Mouse (Mus musculus) cerebellum, adult 11-12 months (tissue): ENCODE data around the gene Hspa13.

Experiments used
- DNase-seq: peaks from one replicate; pipeline ENCODE4 v3.0.0; 2022

Gene Hspa13

DNA sequence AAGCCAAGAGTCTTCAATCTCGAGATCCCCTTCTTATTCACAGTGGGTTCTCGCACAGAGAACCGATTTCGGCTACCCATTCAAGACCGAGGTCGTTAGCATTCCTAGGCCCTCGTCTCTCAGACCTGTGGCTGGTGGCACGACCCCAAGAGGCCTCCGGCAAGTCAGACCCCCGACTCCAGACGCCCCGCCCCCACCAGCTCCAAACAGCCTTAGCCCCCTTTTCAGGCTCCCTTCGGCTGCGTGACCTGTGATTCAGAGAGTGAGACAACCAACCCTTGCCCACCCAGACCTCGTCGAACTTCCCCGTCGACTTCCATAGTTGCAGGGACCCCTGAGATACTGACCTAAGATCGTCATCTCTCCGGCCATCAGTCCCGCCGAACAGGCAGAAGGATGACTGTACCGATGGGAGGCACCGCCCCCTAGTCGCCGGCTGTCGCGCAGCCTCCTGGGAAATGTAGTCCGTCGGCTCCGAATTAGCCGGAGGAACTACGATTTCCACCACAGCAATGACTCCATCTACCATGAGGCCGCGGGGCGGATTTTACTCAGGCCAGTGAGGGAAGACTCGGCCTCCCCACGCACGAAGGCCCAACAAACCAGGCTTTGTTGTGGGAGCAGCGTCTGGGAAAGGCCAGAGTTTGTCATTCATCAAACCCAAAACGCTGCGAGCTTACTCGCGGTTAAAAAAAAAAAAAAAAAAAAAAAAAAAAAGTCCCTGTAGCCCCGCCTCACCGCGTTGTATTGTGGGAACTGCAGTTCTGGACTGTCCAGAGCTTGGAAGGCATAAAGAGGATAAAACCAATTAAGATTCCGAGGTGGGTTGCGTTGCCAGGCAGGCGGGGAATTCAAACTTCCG is at the start of gene Hspa13:
Gene Hspa13 (minus strand): TSS at position 717 of the 862 bp plus-strand sequence.
- peak; percentile 98 for DNase-seq

- DNase-seq, result no peak
These were observed 12.4 kb upstream of the Hspa13 start for GRCm38 (mm10) chr16:75779271-75779670.

GRCm38 (mm10) chr16:75773222-75773621 is 6.3 kb upstream of the Hspa13 start:
- no peak for DNase-seq

GRCm38 (mm10) chr16:75767250-75768002 is 522 bp upstream of the Hspa13 start:
- no peak for DNase-seq

- no peak for DNase-seq
These were observed 14.0 kb downstream of the Hspa13 start for GRCm38 (mm10) chr16:75752876-75753275.

- DNase-seq, result no peak
These were observed 16.8 kb downstream of the Hspa13 start for GRCm38 (mm10) chr16:75750103-75750502.

DNA sequence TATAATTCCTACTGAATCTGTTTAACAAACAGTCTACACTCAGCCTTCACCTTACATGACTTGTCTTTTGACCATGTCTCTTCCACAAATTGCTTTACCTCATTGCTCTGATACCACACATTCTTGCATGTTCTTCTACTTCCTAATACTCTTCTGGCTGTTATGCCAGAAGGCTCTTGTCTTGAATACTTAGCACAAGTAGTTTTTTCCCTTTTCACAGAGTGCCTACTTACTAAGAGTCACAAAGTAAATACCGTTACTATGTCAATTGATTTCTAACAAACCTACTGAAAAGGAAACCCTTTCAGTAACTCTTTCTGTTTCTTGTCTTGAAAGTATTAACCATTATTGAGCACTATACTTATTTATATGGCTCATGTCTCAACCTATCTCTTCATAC is 18.0 kb downstream of the Hspa13 start:
- no peak for DNase-seq

GRCm38 (mm10) chr16:75744014-75744413 is 22.9 kb downstream of the Hspa13 start:
- DNase-seq, result no peak

DNA sequence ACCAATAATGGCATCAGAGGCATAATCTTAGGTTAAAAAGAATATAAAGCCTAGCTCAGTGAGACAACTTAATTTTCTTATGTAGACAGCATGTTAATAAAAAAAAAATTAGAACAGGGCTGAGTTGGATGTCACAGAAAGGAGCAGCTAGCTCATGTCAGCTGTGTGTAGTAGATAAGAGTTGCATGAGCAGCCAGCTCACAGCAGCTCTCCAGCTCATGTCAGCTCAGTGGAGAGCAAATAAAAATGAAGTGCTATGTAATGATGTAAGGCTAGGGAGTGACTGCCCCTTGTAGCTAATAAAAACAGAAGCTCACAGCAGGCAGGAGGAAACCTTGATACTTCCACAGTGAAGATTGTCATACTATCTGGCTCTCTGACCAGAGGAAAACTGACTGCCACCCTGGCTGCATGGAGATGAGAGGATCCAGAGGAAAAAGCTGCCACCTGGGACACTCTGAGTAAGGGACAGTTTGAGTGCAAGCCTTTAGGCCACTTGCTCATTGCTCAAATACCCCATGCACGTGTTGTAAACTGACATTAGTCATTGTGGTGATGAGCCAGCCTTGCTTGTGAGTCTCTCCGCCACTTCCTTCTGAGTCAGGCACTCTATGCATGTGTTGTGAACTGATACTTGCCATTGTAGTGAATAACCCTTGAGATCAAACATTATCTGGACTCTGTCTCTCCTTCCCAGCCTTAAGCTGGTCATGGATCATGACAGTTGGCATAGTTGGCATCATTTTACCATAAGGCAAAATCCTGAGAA is 49.3 kb downstream of the Hspa13 start:
- no peak for DNase-seq

- peak; percentile 5 for DNase-seq
These were observed 70.7 kb downstream of the Hspa13 start for GRCm38 (mm10) chr16:75696176-75696575.
